Mouse (Mus musculus) bone marrow, adult 2 months (tissue): ENCODE measurements around the gene Nek11.

Experiments used
- CTCF ChIP-seq: fragments of 200-500 bp; IDR thresholded peaks from 2 replicates; pipeline ENCODE4 v1.5.1; 2011; ENCODE audit warnings: low read length, control low read depth; ENCODE audit not compliant: control insufficient read depth, insufficient read depth
- POLR2A ChIP-seq: fragments of 200-500 bp; IDR thresholded peaks from 2 replicates; pipeline ENCODE4 v1.6.1; 2011; ENCODE audit warnings: low read depth, mild to moderate bottlenecking, control low read depth, low read length, borderline replicate concordance; ENCODE audit not compliant: control insufficient read depth

DNA sequence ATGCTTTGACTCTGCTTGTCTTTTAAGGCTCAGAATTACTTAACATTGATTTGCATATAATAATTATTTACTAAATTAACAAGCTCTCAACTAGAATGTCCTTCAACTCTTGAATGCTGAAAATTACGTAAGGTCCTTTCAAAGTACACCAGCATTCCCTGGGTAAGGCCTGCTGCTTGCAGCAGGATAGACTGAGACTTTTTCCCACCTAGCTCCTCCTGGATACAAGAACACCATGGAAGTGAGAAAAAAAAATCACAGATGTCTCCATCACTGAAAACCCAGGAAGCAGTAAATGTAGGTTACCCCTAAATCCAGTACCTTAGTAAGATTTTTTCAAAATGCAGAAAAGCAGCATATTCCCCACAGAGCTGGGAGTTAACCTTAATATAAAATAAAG lies 82.6 kb downstream of the Nek11 start:
- TF ChIP-seq CTCF (no peak), POLR2A (no peak)
